Mouse (Mus musculus) forebrain, embryonic 13.5 days (tissue): ENCODE measurements around the gene Txndc9. TPM values are rescaled to one million over a fixed set of nuclear protein-coding genes. Genes with fewer than 3 reads are reported as not detected.
"Not testable (repeated sequence)": the region's sequence is repeated elsewhere in the genome, so short reads cannot be mapped to it uniquely, and the experiment has no call there.

ENCODE experiments used
- ATAC-seq: fragments of 200-750 bp; cut with Nextera tagmentation; 2 replicates; pipeline ENCODE4 v1.8.0; 2017
- H3K27ac ChIP-seq: fragments of 300-500 bp; sonication (generic); 2 replicates; pipeline ENCODE4 v1.5.1; 2015; ENCODE audit warnings: inconsistent platforms, mild to moderate bottlenecking, moderate library complexity
- H3K27me3 ChIP-seq: fragments of 300-500 bp; sonication (generic); 2 replicates; pipeline ENCODE4 v1.6.1; 2015; ENCODE audit warnings: mild to moderate bottlenecking, inconsistent platforms
- H3K36me3 ChIP-seq: fragments of 300-500 bp; sonication (generic); 2 replicates; pipeline ENCODE4 v1.6.1; 2015; ENCODE audit warnings: mild to moderate bottlenecking, inconsistent platforms; ENCODE audit not compliant: poor library complexity, severe bottlenecking
- H3K4me1 ChIP-seq: fragments of 300-500 bp; sonication (generic); 2 replicates; pipeline ENCODE4 v1.6.1; 2015; ENCODE audit warnings: inconsistent platforms
- H3K4me2 ChIP-seq: fragments of 300-500 bp; sonication (generic); 2 replicates; pipeline ENCODE4 v1.6.1; 2015; ENCODE audit warnings: inconsistent platforms, mild to moderate bottlenecking, moderate library complexity
- H3K4me3 ChIP-seq: fragments of 300-500 bp; sonication (generic); 2 replicates; pipeline ENCODE4 v1.5.1; 2015; ENCODE audit warnings: mild to moderate bottlenecking, inconsistent platforms
- H3K9ac ChIP-seq: fragments of 300-500 bp; sonication (generic); 2 replicates; pipeline ENCODE4 v1.6.1; 2015; ENCODE audit warnings: mild to moderate bottlenecking, inconsistent platforms
- H3K9me3 ChIP-seq: fragments of 300-500 bp; sonication (generic); replicated peaks from 2 replicates; pipeline ENCODE4 v1.6.1; 2016; ENCODE audit warnings: inconsistent platforms
- WGBS: fragments of 180-500 bp; shearing (Covaris S2); methylation state at CpG from one replicate; pipeline ENCODE4 v1.1.7; 2015; 5-methylcytosine and 5-hydroxymethylcytosine counted together
- polyA plus RNA-seq: library from polyadenylated mRNA; unstranded; fragments of >200 nt; fragmentation: Nextera tagmentation; extraction: Ambion mirVana; gene quantifications from 2 replicates; pipeline ENCODE4 v1.2.1, GENCODE M21; 2015

Txndc9 gene
- polyA plus RNA-seq, 1 experiment from 2014 or later, result 167 TPM

GRCm38 (mm10) chr1:38000844-38001243 lies 3.2 kb upstream of the Txndc9 start:
- Histone ChIP-seq H3K27me3 (no peaks in the 10 kb centered on the region), H3K4me2 (no peak overlapping the region), H3K4me1 (peaks cover 23% of the 10 kb centered on the region), H3K9me3 (no peaks in the 10 kb centered on the region), H3K27ac (no peak overlapping the region), H3K9ac (no peak overlapping the region), H3K4me3 (no peak overlapping the region), H3K36me3 (no peaks in the 10 kb centered on the region)
- WGBS, result 94% methylated on average over 8 of the region's 8 CpGs
- no peak for ATAC-seq

GRCm38 (mm10) chr1:37999552-37999951 lies 1.9 kb upstream of the Txndc9 start:
- H3K4me1 ChIP-seq, result peaks cover 24% of the 10 kb centered on the region
- peak overlapping the region; percentile 81 for H3K4me2 ChIP-seq

GRCm38 (mm10) chr1:37998371-37999199 lies 892 bp upstream of the Txndc9 start:
- Histone ChIP-seq H3K9ac (peak overlapping the region; percentile 95), H3K9me3 (no peaks in the 10 kb centered on the region), H3K4me3 (peak overlapping the region; percentile 96), H3K36me3 (peaks cover 21% of the 10 kb centered on the region), H3K27ac (peak overlapping the region; percentile 87), H3K27me3 (no peaks in the 10 kb centered on the region), H3K4me1 (peaks cover 24% of the 10 kb centered on the region), H3K4me2 (peak overlapping the region; percentile 81)
- 4% methylated on average over 43 of the region's 47 CpGs for WGBS
- ATAC-seq, result peak; percentile 1; the same call in 1 of the 2 replicates

More at GRCm38 (mm10) chr1:37999552-37999951, 1.9 kb upstream of the Txndc9 start:
- ATAC-seq, result no peak
- no peak overlapping the region for H3K27ac ChIP-seq
- H3K9me3 ChIP-seq, result no peaks in the 10 kb centered on the region
- H3K36me3 ChIP-seq, result peaks cover 11% of the 10 kb centered on the region
- H3K9ac ChIP-seq, result peak overlapping the region; percentile 26; the same call in 1 of the 2 replicates
- H3K27me3 ChIP-seq, result no peaks in the 10 kb centered on the region
- 90% methylated on average over 3 of the region's 3 CpGs for WGBS
- no peak overlapping the region for H3K4me3 ChIP-seq

- H3K27ac ChIP-seq, result peak overlapping the region; percentile 93
- peak; percentile 97 for ATAC-seq
These were observed 712 bp downstream of the Txndc9 start for GRCm38 (mm10) chr1:37996877-37997484.

GRCm38 (mm10) chr1:37996226-37996625 lies 1.5 kb downstream of the Txndc9 start:
- Histone ChIP-seq H3K4me3 (peak overlapping the region; percentile 96), H3K36me3 (peaks cover 43% of the 10 kb centered on the region), H3K4me2 (peak overlapping the region; percentile 81), H3K9me3 (no peaks in the 10 kb centered on the region), H3K27me3 (no peaks in the 10 kb centered on the region), H3K4me1 (peaks cover 24% of the 10 kb centered on the region), H3K9ac (peak overlapping the region; percentile 86), H3K27ac (no peak overlapping the region)
- 54% methylated on average over 3 of the region's 3 CpGs for WGBS
- ATAC-seq, result no peak

More at GRCm38 (mm10) chr1:37996877-37997484, 712 bp downstream of the Txndc9 start:
- Histone ChIP-seq H3K9me3 (no peaks in the 10 kb centered on the region), H3K4me1 (peaks cover 24% of the 10 kb centered on the region), H3K4me2 (peak overlapping the region; percentile 81), H3K9ac (peak overlapping the region; percentile 95), H3K27me3 (no peaks in the 10 kb centered on the region), H3K4me3 (peak overlapping the region; percentile 96), H3K36me3 (peaks cover 36% of the 10 kb centered on the region)
- WGBS, result under 1% methylated on average over 42 of the region's 42 CpGs

- Histone ChIP-seq H3K27me3 (no peaks in the 10 kb centered on the region), H3K4me1 (no peaks in the 10 kb centered on the region), H3K27ac (no peak overlapping the region), H3K4me3 (no peak overlapping the region), H3K36me3 (peaks cover 74% of the 10 kb centered on the region), H3K9me3 (no peaks in the 10 kb centered on the region), H3K4me2 (no peak overlapping the region), H3K9ac (no peak overlapping the region)
- no peak for ATAC-seq
- WGBS, result 93% methylated on average over 5 of the region's 5 CpGs
These were observed 9.8 kb downstream of the Txndc9 start for GRCm38 (mm10) chr1:37987856-37988255.

- Histone ChIP-seq H3K4me2 (no peak overlapping the region), H3K4me1 (no peaks in the 10 kb centered on the region), H3K9ac (no peak overlapping the region), H3K36me3 (peaks cover 55% of the 10 kb centered on the region), H3K27me3 (no peaks in the 10 kb centered on the region), H3K4me3 (no peak overlapping the region), H3K27ac (no peak overlapping the region), H3K9me3 (no peaks in the 10 kb centered on the region)
- WGBS, result 82% methylated on average over 9 of the region's 9 CpGs
- ATAC-seq, result no peak
These were observed 11.8 kb downstream of the Txndc9 start for GRCm38 (mm10) chr1:37985764-37986323.

GRCm38 (mm10) chr1:37984326-37984725 lies 13.4 kb downstream of the Txndc9 start:
- ATAC-seq, result no peak
- no peaks in the 10 kb centered on the region for H3K9me3 ChIP-seq
- 90% methylated on average over 1 of the region's 1 CpGs for WGBS

GRCm38 (mm10) chr1:37977303-37977702 lies 20.4 kb downstream of the Txndc9 start:
- Histone ChIP-seq H3K27ac (no peak overlapping the region), H3K9ac (no peak overlapping the region), H3K36me3 (no peaks in the 10 kb centered on the region), H3K4me1 (no peaks in the 10 kb centered on the region), H3K4me2 (no peak overlapping the region), H3K9me3 (no peaks in the 10 kb centered on the region), H3K27me3 (no peaks in the 10 kb centered on the region), H3K4me3 (no peak overlapping the region)
- ATAC-seq, result no peak
- 93% methylated on average over 7 of the region's 7 CpGs for WGBS

More at GRCm38 (mm10) chr1:37984326-37984725, 13.4 kb downstream of the Txndc9 start:
- H3K27ac ChIP-seq, result no peak overlapping the region
- H3K27me3 ChIP-seq, result no peaks in the 10 kb centered on the region
- no peak overlapping the region for H3K9ac ChIP-seq
- no peaks in the 10 kb centered on the region for H3K4me1 ChIP-seq
- H3K4me2 ChIP-seq, result no peak overlapping the region
- H3K4me3 ChIP-seq, result no peak overlapping the region
- peaks cover 41% of the 10 kb centered on the region for H3K36me3 ChIP-seq

GRCm38 (mm10) chr1:37976666-37977065 lies 21.0 kb downstream of the Txndc9 start:
- H3K27me3 ChIP-seq, H3K4me2 ChIP-seq, H3K4me3 ChIP-seq, H3K4me1 ChIP-seq, ATAC-seq, H3K9me3 ChIP-seq, H3K36me3 ChIP-seq, H3K27ac ChIP-seq, H3K9ac ChIP-seq: not testable (repeated sequence)
- WGBS, result 78% methylated on average over 9 of the region's 9 CpGs

- Histone ChIP-seq H3K9ac (no peak overlapping the region), H3K27ac (no peak overlapping the region), H3K27me3 (no peaks in the 10 kb centered on the region), H3K4me1 (no peaks in the 10 kb centered on the region), H3K36me3 (no peaks in the 10 kb centered on the region), H3K4me2 (no peak overlapping the region), H3K4me3 (no peak overlapping the region), H3K9me3 (no peaks in the 10 kb centered on the region)
- WGBS, result 50% methylated on average over 4 of the region's 4 CpGs
- ATAC-seq, result no peak
These were observed 26.2 kb downstream of the Txndc9 start for GRCm38 (mm10) chr1:37971520-37971919.

GRCm38 (mm10) chr1:37968746-37969145 lies 28.9 kb downstream of the Txndc9 start:
- Histone ChIP-seq H3K9me3 (no peaks in the 10 kb centered on the region), H3K4me3 (no peak overlapping the region), H3K9ac (no peak overlapping the region), H3K36me3 (no peaks in the 10 kb centered on the region), H3K4me2 (no peak overlapping the region), H3K27me3 (no peaks in the 10 kb centered on the region), H3K4me1 (no peaks in the 10 kb centered on the region), H3K27ac (no peak overlapping the region)
- ATAC-seq, result no peak
- WGBS, result 90% methylated on average over 6 of the region's 6 CpGs
